Mouse (Mus musculus): Measurements from ENCODE around the gene Nmnat3.
"Not testable (repeated sequence)": the region's sequence is repeated elsewhere in the genome, so short reads cannot be mapped to it uniquely, and the experiment has no call there.

Nmnat3 gene

DNA sequence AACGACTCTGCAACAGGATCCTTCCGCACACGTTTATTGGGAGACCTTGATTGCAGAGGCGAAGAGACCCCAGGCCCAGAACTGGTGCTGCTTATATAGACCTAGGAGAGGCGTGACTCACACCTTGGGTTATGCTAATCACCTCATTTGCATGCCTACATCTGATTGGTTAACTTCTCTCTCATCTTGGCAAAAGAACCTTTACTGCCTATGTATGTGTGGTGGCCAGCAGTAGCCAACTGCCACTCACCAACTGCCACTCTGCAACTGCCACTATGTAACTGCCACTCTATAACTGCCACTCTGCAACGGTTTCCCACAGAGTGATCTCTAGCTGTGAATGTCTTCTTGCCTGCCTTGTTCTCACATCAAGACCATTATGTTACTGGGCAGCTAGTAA lies at the start of gene Nmnat3:
Gene Nmnat3, plus strand, starts transcription at position 301 of the 400 bp plus-strand sequence.
- not testable (repeated sequence) for DNase-seq

GRCm38 (mm10) chr9:98243481-98243880 lies 43.8 kb upstream of the Nmnat3 start:
- peak; percentile 24 to 37 for DNase-seq

DNA sequence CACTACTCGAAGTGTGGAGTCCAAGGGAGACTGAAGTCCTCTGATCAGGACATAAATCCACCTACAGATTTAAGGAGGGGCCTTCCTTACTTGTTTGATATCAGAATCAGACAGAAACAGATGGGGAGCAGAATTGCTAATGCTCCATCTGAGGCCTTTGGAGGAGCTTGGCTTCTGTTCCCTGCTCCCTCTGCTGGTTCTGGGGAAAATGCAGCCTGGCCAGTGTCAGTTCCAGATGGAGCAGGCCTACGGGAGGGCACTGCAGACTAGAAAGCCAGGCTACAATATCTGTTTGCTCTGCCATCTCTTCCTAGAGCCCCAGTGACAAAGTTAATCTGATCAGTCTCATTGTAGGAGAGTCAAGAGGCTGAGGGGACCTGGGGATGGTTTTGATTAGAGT lies 43.0 kb upstream of the Nmnat3 start:
- DNase-seq, result peak; percentile 93

DNA sequence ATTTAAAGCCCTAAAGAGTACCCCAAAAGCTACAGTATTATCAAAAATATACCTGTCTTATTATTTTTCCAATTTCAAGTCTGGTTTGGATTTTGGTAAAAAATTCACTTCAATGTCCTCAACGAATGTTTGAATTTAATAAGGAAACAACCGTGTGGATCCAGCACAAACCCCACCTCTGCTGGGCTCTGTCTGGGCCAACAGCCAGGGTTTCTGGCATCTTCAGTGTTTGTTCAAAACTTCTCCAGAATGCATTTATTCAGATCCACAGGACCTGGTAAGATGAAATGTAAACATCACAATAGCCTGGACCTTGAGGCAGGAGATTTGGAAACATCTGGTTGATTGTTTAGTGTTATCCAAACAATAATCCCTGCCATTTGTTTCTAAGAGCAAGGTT lies 42.0 kb upstream of the Nmnat3 start:
- peak; percentile 22 to 24 for DNase-seq

DNA sequence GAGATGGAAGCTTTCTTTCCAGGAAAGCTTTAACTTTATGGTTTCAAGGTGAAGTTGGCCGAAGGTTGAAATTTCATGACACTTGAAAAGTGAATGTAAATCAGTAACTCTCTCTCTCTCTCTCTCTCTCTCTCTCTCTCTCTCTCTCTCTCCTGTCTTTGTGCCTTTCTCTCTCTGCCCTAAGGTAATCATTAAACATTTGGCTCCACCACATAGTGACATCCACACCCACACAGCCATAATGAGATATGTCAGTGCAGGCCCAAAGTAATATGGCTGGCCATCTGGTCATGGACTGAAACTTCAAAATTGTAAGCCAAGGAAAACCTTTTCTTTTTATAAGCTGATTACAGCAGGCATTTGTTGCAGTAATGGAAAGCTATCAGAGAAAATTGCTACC lies 40.9 kb upstream of the Nmnat3 start:
- DNase-seq, result no peak

DNA sequence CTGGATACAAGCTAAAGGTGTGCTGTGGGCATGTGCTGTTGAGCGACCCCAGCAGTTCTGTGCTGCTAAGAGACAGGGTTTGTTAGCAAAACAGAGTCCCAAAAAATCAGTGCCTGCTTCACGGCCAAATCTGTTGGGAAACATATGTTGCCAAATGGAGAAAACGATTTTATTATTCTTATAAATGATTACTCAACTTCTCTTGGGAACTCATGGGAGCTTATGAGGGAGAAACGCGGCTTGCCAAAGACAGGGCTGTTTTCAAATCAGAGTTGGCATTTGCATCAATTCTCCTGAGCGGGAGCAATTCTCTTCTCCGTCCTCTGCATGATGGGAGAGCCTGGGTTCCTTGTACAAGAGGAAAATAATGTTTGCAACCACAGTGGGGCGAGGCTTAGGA lies 27.0 kb upstream of the Nmnat3 start:
- no peak for DNase-seq

DNA sequence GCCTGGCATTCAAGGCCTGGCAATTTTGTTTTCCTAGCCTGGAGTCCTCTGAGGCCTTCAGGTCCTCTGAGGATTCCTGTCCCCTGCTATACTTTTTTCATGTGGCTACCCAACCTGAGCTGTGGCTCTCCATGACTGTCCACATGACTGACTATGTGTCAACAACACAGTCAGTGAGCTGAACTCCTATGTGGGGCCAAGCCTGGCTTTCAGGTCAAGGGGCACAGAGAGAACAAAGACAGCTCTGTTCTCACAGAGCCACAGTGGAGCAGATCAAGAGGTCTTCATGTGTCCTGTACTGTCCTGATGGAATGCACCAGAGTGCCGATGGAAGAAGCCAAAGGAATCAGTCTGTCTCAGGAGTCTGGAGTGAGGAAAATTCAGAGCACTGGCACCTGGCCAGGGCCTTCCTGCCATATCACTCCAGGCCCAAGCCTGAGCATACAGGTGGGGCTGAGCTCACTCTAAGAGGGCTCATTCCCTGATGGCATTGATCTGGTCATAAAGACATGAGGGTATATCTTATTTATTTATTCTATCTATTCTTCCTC lies 25.7 kb upstream of the Nmnat3 start:
- peak; percentile 40 to 41 for DNase-seq

DNA sequence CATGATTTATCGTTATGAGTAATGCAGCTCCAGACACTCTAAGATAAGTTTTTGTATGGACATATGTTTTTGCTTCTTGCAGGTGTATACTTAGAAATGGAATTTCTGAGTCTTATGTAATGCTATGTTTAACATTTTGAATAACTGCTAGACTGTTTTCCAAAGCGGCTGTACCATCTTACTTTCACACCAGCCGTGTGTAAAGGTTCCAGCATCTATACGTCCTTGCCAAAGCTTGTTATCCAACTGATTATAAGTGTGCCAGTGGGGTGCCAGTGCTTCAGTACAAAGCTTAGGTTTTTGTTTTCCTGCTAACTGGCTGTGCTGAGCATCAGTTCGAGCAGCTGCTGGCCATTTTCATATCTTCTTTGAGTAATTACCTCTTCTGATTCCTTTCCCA lies 22.3 kb upstream of the Nmnat3 start:
- DNase-seq, result no peak

DNA sequence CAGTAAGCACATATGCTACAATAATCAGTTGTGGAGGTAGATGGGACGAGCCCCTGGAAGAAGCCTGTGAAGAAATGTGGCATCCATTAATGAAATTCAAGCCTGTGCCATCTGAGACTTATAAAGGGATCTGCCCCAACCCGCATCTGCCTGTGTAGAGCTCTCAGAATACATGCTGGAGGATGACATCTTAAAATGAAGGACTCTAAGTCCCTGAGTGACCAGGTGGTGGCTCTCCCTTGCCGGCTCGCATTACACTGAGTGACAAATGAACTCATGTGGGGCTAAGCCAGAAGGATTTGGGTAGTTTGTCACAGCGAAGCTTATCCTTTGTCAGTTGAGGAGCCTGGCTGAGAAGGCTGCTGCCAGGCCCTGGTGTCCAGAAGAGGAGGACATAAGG lies 14.5 kb upstream of the Nmnat3 start:
- no peak for DNase-seq

DNA sequence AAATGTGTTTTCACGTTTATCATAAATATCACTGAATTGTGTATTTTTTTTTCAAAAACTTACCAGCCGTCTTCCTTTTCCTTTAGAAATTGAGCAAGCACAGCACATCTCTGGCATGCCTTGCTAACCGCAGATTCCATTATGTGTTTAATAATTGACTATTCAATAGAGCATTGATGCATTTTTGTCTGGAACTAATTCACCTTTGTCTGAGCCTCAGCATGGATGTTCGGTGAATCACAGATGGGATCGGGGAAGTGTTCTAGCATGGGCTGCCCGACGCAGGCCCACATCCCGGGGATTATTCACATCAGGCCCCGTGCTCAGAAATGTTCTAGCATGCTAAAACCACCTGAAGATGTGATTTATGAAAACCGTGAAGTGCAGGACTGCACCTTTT lies 12.2 kb upstream of the Nmnat3 start:
- DNase-seq, result no peak

DNA sequence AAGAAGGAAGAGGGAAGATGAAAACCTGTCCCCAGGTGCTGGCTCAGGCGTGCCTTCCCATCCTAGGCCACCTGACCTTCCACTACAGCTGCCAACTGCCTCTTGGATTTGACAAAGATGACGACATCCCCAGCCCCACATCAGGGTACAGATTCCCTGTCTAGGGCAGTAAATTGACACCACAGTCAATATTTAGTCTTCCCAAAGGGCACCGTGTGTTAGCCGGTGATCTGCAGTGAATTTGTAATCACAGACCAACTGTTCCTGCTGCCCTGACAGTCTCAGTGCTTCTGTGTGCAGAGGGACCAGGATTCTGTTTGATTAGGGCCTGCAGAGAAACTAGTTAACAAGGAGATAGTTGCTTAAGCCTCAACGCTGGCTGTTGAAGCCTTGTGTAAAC lies 7.1 kb upstream of the Nmnat3 start:
- DNase-seq, result no peak

GRCm38 (mm10) chr9:98285606-98286301 lies 1.5 kb upstream of the Nmnat3 start:
- DNase-seq, result peak; percentile 70 to 74

DNA sequence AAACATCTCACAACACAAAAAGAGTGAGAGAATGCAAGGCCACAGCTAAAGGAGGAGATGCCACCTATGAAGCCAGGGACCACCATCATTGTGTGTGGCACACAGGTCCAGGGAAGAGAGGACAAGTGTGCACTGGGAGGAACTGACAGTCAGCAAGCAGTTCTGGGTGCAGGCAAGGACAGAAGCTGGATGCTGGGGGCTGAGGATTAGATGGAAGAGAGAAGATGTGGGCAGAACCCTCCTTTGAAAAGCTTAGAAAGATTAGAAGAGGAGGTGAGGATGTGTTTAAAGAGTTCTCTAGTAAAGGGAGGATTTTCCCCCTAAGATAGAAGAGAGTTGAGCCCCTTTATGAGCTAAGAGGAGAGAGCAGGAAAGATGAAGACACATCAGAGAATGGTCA lies 2.4 kb downstream of the Nmnat3 start:
- no peak for DNase-seq

DNA sequence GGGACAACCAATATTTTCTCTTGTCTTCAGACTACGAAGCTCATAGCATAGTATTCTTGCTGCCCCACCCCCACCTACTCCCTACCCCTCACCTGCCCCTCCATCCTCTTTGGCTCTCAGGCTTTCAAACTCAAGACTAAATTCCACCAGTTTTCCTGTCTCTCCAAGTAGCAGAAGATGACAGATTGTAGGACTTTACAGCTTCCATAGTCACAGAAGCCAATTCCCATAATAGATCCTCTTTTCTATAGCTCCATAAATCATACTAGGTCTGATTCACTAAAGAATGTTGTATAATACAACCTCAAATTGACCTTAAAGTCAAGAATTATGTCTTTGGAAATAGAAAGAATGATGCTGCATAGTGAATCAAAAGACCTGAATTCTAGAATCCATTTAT lies 3.4 kb downstream of the Nmnat3 start:
- DNase-seq, result no peak

GRCm38 (mm10) chr9:98296383-98297201 lies 9.4 kb downstream of the Nmnat3 start:
- peak; percentile 72 to 74 for DNase-seq

GRCm38 (mm10) chr9:98297234-98297936 lies 10.2 kb downstream of the Nmnat3 start:
- DNase-seq, result no peak

GRCm38 (mm10) chr9:98297937-98298595 lies 10.8 kb downstream of the Nmnat3 start:
- no peak for DNase-seq

DNA sequence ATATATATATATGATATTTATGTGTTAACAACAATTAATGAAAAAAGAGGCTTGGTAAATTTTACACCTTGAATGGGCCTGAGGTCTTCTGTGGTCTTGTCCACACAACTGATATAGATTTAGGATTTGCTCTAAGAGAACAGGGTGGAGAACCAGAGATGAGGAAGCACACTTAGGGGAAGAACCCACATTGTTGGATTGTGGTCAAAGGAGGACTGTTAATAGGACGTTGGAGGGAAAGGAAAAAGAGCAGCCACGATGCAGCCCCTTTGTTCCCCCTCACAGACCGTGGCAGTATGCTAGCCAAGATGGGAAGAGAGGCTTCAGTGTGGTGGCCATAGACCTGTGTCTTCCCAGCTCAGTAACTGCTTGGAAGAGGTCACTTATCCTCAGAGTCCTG lies 11.5 kb downstream of the Nmnat3 start:
- DNase-seq, result no peak

DNA sequence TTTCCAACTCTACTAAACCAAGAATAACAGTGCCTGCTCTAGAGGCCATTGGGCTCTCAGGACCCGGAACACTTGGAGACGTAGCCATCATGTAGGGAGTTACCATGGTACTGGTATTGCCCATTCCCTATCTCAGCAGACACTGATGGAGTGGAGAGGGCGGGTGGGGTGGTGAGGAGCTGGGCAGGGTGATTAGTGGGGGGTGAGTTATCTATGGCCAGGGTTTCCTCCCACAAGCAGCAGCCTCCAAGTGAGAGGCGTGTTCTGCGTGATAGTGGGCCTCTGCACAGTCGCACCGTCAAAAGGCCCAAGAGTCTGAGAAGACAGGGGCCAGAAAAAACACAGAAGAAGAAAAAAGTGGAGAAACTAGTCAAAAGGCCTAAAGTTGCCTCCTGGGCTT lies 12.0 kb downstream of the Nmnat3 start:
- no peak for DNase-seq

DNA sequence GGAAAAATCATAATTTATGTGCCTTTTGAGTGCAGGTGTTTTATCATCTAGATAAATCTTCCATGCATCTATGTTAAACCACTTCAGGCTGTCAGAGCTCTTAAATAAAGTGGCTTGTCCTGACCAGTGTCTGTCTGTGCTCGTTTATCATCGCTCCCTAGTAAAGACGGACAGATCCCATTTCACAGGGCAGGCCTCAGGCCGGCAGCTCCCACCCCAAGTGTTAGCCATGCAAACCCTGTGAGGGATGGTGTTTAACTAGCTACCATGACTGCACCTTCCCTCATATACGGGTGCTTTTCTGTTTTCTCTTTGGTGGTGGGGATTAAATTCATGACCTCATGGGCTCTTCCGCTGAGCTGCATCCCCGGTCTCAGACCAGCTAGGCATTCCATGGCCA lies 13.3 kb downstream of the Nmnat3 start:
- DNase-seq, result no peak

- DNase-seq, result no peak
Observed at GRCm38 (mm10) chr9:98307011-98307410, 19.8 kb downstream of the Nmnat3 start.

DNA sequence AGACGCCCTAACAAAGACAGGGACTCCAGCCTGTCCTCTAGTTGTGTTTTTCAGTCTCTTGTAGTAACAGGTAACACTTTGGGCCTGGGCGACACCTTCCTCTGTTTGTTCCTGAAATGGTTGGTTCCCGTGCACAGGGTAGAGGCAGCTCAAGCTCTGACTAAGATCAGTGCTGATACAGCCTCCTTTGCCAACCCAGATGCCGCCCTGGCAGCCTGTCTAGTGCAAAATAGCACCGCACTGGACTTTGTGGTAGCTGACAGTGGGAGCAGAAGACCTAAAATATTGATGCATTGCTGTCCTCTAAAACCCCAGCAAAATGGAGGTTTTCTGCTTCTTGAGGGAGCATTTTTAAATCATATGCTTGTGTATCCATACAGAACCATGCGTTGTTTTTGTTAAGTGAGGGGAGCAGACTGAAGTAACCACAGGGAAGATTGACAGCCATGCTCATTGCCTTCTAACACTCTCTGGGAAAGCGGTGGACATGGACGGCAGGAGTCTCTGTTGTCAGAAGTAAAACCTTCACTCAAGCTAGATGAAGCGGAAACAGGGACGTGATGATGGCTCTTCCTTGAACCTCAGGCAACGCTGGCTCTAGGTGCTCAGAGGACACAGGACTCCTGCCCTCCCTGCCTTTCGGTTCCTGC lies 24.2 kb downstream of the Nmnat3 start:
- DNase-seq, result peak; percentile 40 to 50

Measured in cerebellum, postnatal 14 days (tissue).